Mouse (Mus musculus) intestine, embryonic 15.5 days (tissue): ENCODE results near the gene Atp8b4. TPM values are rescaled to one million over a fixed set of nuclear protein-coding genes. Genes with fewer than 3 reads are reported as not detected.
A peak's percentile ranks its signal among the peaks of the same experiment; 100 is the strongest.
"Not testable (repeated sequence)": the region's sequence is repeated elsewhere in the genome, so short reads cannot be mapped to it uniquely, and the experiment has no call there.

ENCODE experiments used
- ATAC-seq: fragments of 200-750 bp; cut with Nextera tagmentation; 2 replicates; pipeline ENCODE4 v1.8.0; 2017; ENCODE audit warnings: moderate TSS enrichment, moderate library complexity
- H3K27ac ChIP-seq: fragments of 300-500 bp; sonication (generic); 2 replicates; pipeline ENCODE4 v1.5.1; 2015; ENCODE audit warnings: mild to moderate bottlenecking, inconsistent platforms
- H3K27me3 ChIP-seq: fragments of 300-500 bp; sonication (generic); replicated peaks from 2 replicates; pipeline ENCODE4 v1.6.1; 2015; ENCODE audit warnings: inconsistent platforms
- H3K36me3 ChIP-seq: fragments of 300-500 bp; sonication (generic); 2 replicates; pipeline ENCODE4 v1.6.1; 2015; ENCODE audit warnings: inconsistent platforms
- H3K4me1 ChIP-seq: fragments of 300-500 bp; sonication (generic); replicated peaks from 2 replicates; pipeline ENCODE4 v1.6.1; 2015; ENCODE audit warnings: inconsistent platforms
- H3K4me2 ChIP-seq: fragments of 300-500 bp; sonication (generic); replicated peaks from 2 replicates; pipeline ENCODE4 v1.6.1; 2015; ENCODE audit warnings: mild to moderate bottlenecking, inconsistent platforms
- H3K4me3 ChIP-seq: fragments of 300-500 bp; sonication (generic); replicated peaks from 2 replicates; pipeline ENCODE4 v1.5.1; 2015; ENCODE audit warnings: inconsistent platforms
- H3K9ac ChIP-seq: fragments of 300-500 bp; sonication (generic); 2 replicates; pipeline ENCODE4 v1.6.1; 2015; ENCODE audit warnings: inconsistent platforms
- H3K9me3 ChIP-seq: fragments of 300-500 bp; sonication (generic); 2 replicates; pipeline ENCODE4 v1.6.1; 2016; ENCODE audit warnings: inconsistent platforms
- WGBS: fragments of 180-500 bp; shearing (Covaris S2); methylation state at CpG from one replicate; pipeline ENCODE4 v1.1.7; 2015; 5-methylcytosine and 5-hydroxymethylcytosine counted together
- polyA plus RNA-seq: library from polyadenylated mRNA; unstranded; fragments of >200 nt; fragmentation: Nextera tagmentation; extraction: Ambion mirVana; gene quantifications from 2 replicates; pipeline ENCODE4 v1.2.1, GENCODE M21; 2015

Gene Atp8b4
- polyA plus RNA-seq, 1 experiment from 2014 or later, result 0.29 TPM

- H3K27ac ChIP-seq, result not testable (repeated sequence)
These were observed 42.7 kb downstream of the Atp8b4 start for GRCm38 (mm10) chr2:126457759-126458158.

GRCm38 (mm10) chr2:126450937-126451302, 49.6 kb downstream of the Atp8b4 start:
- Histone ChIP-seq H3K27ac (peak overlapping the region; percentile 87), H3K27me3 (no peaks in the 10 kb centered on the region), H3K9ac (no peak overlapping the region), H3K4me1 (no peaks in the 10 kb centered on the region; the same call in 1 of the 2 replicates), H3K4me3 (no peak overlapping the region), H3K4me2 (peak overlapping the region; percentile 22; the same call in 1 of the 2 replicates), H3K9me3 (no peaks in the 10 kb centered on the region), H3K36me3 (no peaks in the 10 kb centered on the region)
- 0 out of 2 replicates have a peak, but pooled peaks have one; percentile 10 for ATAC-seq
- WGBS, result 71% methylated on average over 7 of the region's 7 CpGs

More at GRCm38 (mm10) chr2:126457759-126458158, 42.7 kb downstream of the Atp8b4 start:
- not testable (repeated sequence) for ATAC-seq, H3K4me1 ChIP-seq, H3K4me2 ChIP-seq, H3K36me3 ChIP-seq, H3K4me3 ChIP-seq, H3K27me3 ChIP-seq, H3K9ac ChIP-seq, H3K9me3 ChIP-seq
- 43% methylated on average over 2 of the region's 2 CpGs for WGBS

GRCm38 (mm10) chr2:126450210-126450936, 50.1 kb downstream of the Atp8b4 start:
- Histone ChIP-seq H3K4me2 (peak overlapping the region; percentile 22; the same call in 1 of the 2 replicates), H3K4me3 (no peak overlapping the region), H3K36me3 (no peaks in the 10 kb centered on the region), H3K9me3 (no peaks in the 10 kb centered on the region), H3K27ac (peak overlapping the region; percentile 87), H3K27me3 (no peaks in the 10 kb centered on the region), H3K9ac (no peak overlapping the region), H3K4me1 (no peaks in the 10 kb centered on the region; the same call in 1 of the 2 replicates)
- peak; percentile 88 for ATAC-seq
- WGBS, result 44% methylated on average over 14 of the region's 14 CpGs

GRCm38 (mm10) chr2:126445039-126445438, 55.4 kb downstream of the Atp8b4 start:
- Histone ChIP-seq H3K27me3 (no peaks in the 10 kb centered on the region), H3K4me1 (no peaks in the 10 kb centered on the region), H3K9ac (no peak overlapping the region), H3K4me3 (no peak overlapping the region), H3K36me3 (no peaks in the 10 kb centered on the region), H3K9me3 (no peaks in the 10 kb centered on the region), H3K27ac (no peak overlapping the region), H3K4me2 (no peak overlapping the region)
- ATAC-seq, result no peak
- WGBS, result 62% methylated on average over 6 of the region's 6 CpGs

- Histone ChIP-seq H3K4me2 (no peak overlapping the region), H3K27ac (no peak overlapping the region), H3K4me3 (no peak overlapping the region), H3K36me3 (no peaks in the 10 kb centered on the region), H3K27me3 (no peaks in the 10 kb centered on the region), H3K4me1 (no peaks in the 10 kb centered on the region), H3K9ac (no peak overlapping the region), H3K9me3 (no peaks in the 10 kb centered on the region)
- ATAC-seq, result no peak
- WGBS, result 62% methylated on average over 4 of the region's 4 CpGs
These were observed 58.9 kb downstream of the Atp8b4 start for GRCm38 (mm10) chr2:126441586-126441985.

- no peak overlapping the region for H3K27ac ChIP-seq
- no peak overlapping the region for H3K4me2 ChIP-seq
- H3K36me3 ChIP-seq, result no peaks in the 10 kb centered on the region
- H3K9me3 ChIP-seq, result no peaks in the 10 kb centered on the region
- no peak overlapping the region for H3K4me3 ChIP-seq
- no peak for ATAC-seq
- H3K27me3 ChIP-seq, result no peaks in the 10 kb centered on the region
- H3K4me1 ChIP-seq, result no peaks in the 10 kb centered on the region
- H3K9ac ChIP-seq, result no peak overlapping the region
- 71% methylated on average over 1 of the region's 1 CpGs for WGBS
These were observed 65.8 kb downstream of the Atp8b4 start for GRCm38 (mm10) chr2:126434712-126435111.

- Histone ChIP-seq H3K36me3 (no peaks in the 10 kb centered on the region), H3K4me1 (no peaks in the 10 kb centered on the region), H3K9ac (no peak overlapping the region), H3K9me3 (no peaks in the 10 kb centered on the region), H3K27me3 (no peaks in the 10 kb centered on the region), H3K27ac (no peak overlapping the region), H3K4me3 (no peak overlapping the region), H3K4me2 (no peak overlapping the region)
- WGBS, result 90% methylated on average over 9 of the region's 9 CpGs
- ATAC-seq, result no peak
These were observed 66.2 kb downstream of the Atp8b4 start for GRCm38 (mm10) chr2:126434305-126434704.

GRCm38 (mm10) chr2:126432481-126433066, 67.9 kb downstream of the Atp8b4 start:
- 79% methylated on average over 9 of the region's 9 CpGs for WGBS
- no peaks in the 10 kb centered on the region for H3K27me3 ChIP-seq

GRCm38 (mm10) chr2:126429282-126429681, 71.2 kb downstream of the Atp8b4 start:
- Histone ChIP-seq H3K27me3 (no peaks in the 10 kb centered on the region), H3K4me3 (no peak overlapping the region), H3K4me2 (no peak overlapping the region), H3K36me3 (no peaks in the 10 kb centered on the region), H3K9ac (no peak overlapping the region), H3K27ac (no peak overlapping the region), H3K9me3 (no peaks in the 10 kb centered on the region), H3K4me1 (no peaks in the 10 kb centered on the region)
- peak; percentile 65; the same call in 1 of the 2 replicates for ATAC-seq
- WGBS, result 13% methylated on average over 3 of the region's 3 CpGs

More at GRCm38 (mm10) chr2:126432481-126433066, 67.9 kb downstream of the Atp8b4 start:
- no peak overlapping the region for H3K4me3 ChIP-seq
- H3K4me1 ChIP-seq, result no peaks in the 10 kb centered on the region
- no peak overlapping the region for H3K9ac ChIP-seq
- H3K27ac ChIP-seq, result no peak overlapping the region
- H3K4me2 ChIP-seq, result no peak overlapping the region
- no peak for ATAC-seq
- no peaks in the 10 kb centered on the region for H3K9me3 ChIP-seq
- H3K36me3 ChIP-seq, result no peaks in the 10 kb centered on the region

GRCm38 (mm10) chr2:126425223-126425622, 75.3 kb downstream of the Atp8b4 start:
- no peak overlapping the region for H3K27ac ChIP-seq
- ATAC-seq, result no peak
- no peak overlapping the region for H3K9ac ChIP-seq
- no peaks in the 10 kb centered on the region for H3K9me3 ChIP-seq
- 89% methylated on average over 3 of the region's 3 CpGs for WGBS
- H3K4me2 ChIP-seq, result no peak overlapping the region
- H3K36me3 ChIP-seq, result no peaks in the 10 kb centered on the region
- no peaks in the 10 kb centered on the region for H3K4me1 ChIP-seq
- no peaks in the 10 kb centered on the region for H3K27me3 ChIP-seq
- H3K4me3 ChIP-seq, result no peak overlapping the region

- no peak for ATAC-seq
- Histone ChIP-seq H3K36me3 (no peaks in the 10 kb centered on the region), H3K27me3 (no peaks in the 10 kb centered on the region), H3K4me1 (no peaks in the 10 kb centered on the region), H3K27ac (no peak overlapping the region), H3K9me3 (no peaks in the 10 kb centered on the region), H3K4me3 (no peak overlapping the region), H3K4me2 (no peak overlapping the region), H3K9ac (no peak overlapping the region)
- 81% methylated on average over 8 of the region's 8 CpGs for WGBS
These were observed 75.8 kb downstream of the Atp8b4 start for GRCm38 (mm10) chr2:126424714-126425113.

GRCm38 (mm10) chr2:126420901-126421300, 79.6 kb downstream of the Atp8b4 start:
- Histone ChIP-seq H3K9me3 (no peaks in the 10 kb centered on the region), H3K27ac (no peak overlapping the region), H3K9ac (no peak overlapping the region), H3K36me3 (no peaks in the 10 kb centered on the region), H3K4me1 (no peaks in the 10 kb centered on the region), H3K4me3 (no peak overlapping the region), H3K4me2 (no peak overlapping the region), H3K27me3 (no peaks in the 10 kb centered on the region)
- ATAC-seq, result no peak
- WGBS, result 82% methylated on average over 2 of the region's 2 CpGs

- H3K4me1 ChIP-seq, result no peaks in the 10 kb centered on the region
- no peak overlapping the region for H3K4me3 ChIP-seq
- no peaks in the 10 kb centered on the region for H3K9me3 ChIP-seq
- 80% methylated on average over 3 of the region's 3 CpGs for WGBS
- H3K9ac ChIP-seq, result no peak overlapping the region
- H3K27ac ChIP-seq, result no peak overlapping the region
- no peaks in the 10 kb centered on the region for H3K36me3 ChIP-seq
- no peak for ATAC-seq
- H3K27me3 ChIP-seq, result no peaks in the 10 kb centered on the region
- H3K4me2 ChIP-seq, result no peak overlapping the region
These were observed 81.6 kb downstream of the Atp8b4 start for GRCm38 (mm10) chr2:126418916-126419315.
